In the genomic region with DNA sequence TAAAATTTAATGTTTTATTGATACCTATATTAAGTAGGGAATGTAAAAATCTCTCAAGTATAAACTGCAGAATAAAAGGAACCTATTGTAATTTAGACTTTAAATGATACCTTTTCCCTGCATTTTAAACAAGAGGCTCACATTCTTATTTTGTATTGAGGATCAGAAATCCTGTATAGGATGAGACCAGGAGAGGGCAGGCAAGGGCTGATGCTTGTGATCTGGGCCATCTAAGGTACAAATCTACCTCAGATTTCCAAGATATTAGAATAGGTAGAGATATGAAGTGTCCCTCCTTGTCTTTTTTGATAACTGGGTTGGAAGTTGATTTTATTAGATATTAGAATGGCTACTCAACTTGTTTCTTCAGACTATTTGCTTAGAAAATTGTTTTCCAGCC, we compare ENCODE assay signal across 10 mouse cellular contexts. TPM values are rescaled to one million over a fixed set of nuclear protein-coding genes. Genes with fewer than 3 reads are reported as not detected.
A peak's percentile ranks its signal among the peaks of the same experiment; 100 is the strongest.
DNase-seq lines count a peak whose midpoint lies in the region; ATAC-seq and TF ChIP-seq lines count a peak whose summit lies in the region.
"Not testable (repeated sequence)": the region's sequence is repeated elsewhere in the genome, so short reads cannot be mapped to it uniquely, and the experiment has no call there.
"Had no signal": no experiment of that assay in that cellular context is flagged by ENCODE, and none has a peak within 500 bp of the region (broad histone marks: within the 10 kb centered on the region; RNA-seq: fewer than 3 reads in every experiment).

No protein-coding gene starts in this region.

- H3K36me3 ChIP-seq in lung, embryonic 14.5 days (ENCODE audit: insufficient read depth); neural tube, embryonic 14.5 days (ENCODE audit: control insufficient read depth, insufficient read depth, low read length): not testable (repeated sequence)

- 0 out of 2 replicates have a peak, but pooled peaks have one; percentile 6 for TF ChIP-seq CTCF in lung, embryonic 14.5 days (IDR thresholded peaks at IDR 0.05; ENCODE audit: low read depth)

- H3K4me2 ChIP-seq in lung, embryonic 14.5 days; neural tube, embryonic 14.5 days (ENCODE audit: low read depth, low read length): not testable (repeated sequence)

- H3K27ac ChIP-seq in lung, embryonic 14.5 days (ENCODE audit: low read depth); neural tube, embryonic 14.5 days (ENCODE audit: low read depth, low read length): not testable (repeated sequence)

- H3K9ac ChIP-seq in lung, embryonic 14.5 days; neural tube, embryonic 14.5 days (replicated peaks; ENCODE audit: low read depth, low read length): not testable (repeated sequence)

- H3K4me1 ChIP-seq in lung, embryonic 14.5 days (ENCODE audit: insufficient read depth); neural tube, embryonic 14.5 days (ENCODE audit: control insufficient read depth, insufficient read depth, low read length): not testable (repeated sequence)

- not testable (repeated sequence) for H3K9me3 ChIP-seq in lung, embryonic 14.5 days (ENCODE audit: low read depth, low read length); neural tube, embryonic 14.5 days (ENCODE audit: control insufficient read depth, low read length)

- peak; percentile 42 to 52 for DNase-seq in B cell, adult 2 months
- peak; percentile 51 for DNase-seq in adipocyte (ENCODE audit: low spot score)
- peak; percentile 7 for DNase-seq in embryo, embryonic 11 days
- DNase-seq in heart, adult 8-10 months (ENCODE audit: low spot score): peak; percentile 7
- DNase-seq in layer of hippocampus, adult 9-10 months (ENCODE audit: low spot score): peak; percentile 2
- DNase-seq in lung, embryonic 14.5 days: not testable (repeated sequence)
- peak; percentile 6 for DNase-seq in thymus, postnatal 0 days (ENCODE audit: low spot score)

- not testable (repeated sequence) for H3K27me3 ChIP-seq in lung, embryonic 14.5 days (ENCODE audit: insufficient read depth, low read length); neural tube, embryonic 14.5 days (ENCODE audit: control insufficient read depth, insufficient read depth, low read length)

- not testable (repeated sequence) for H3K4me3 ChIP-seq in lung, embryonic 14.5 days (ENCODE audit: low read depth, low read length); neural tube, embryonic 14.5 days (ENCODE audit: low read depth, low read length)

- ATAC-seq in lung, embryonic 14.5 days (ENCODE audit: insufficient read depth): not testable (repeated sequence)
- peak; percentile 60; the same call in 1 of the 2 replicates for ATAC-seq in neural tube, embryonic 14.5 days (ENCODE audit: low read depth)

RNA-seq across cellular contexts. Expression of gene Ifi211, which starts 59.1 kb away (rescaled TPM):
- 1 to 10 TPM; 1.3 to 2.7 (median 1.5) TPM for total RNA-seq in heart, adult 8-10 months (2022)
- polyA plus RNA-seq in lung, embryonic 14.5 days (2014; fragmentation: Nextera tagmentation; extraction: Ambion mirVana): 0.32 and 0.49 TPM in 2 replicates
- 0.24 TPM in 1 of 2 replicates, not detected in the other for polyA plus RNA-seq in neural tube, embryonic 14.5 days (2014; fragmentation: Nextera tagmentation; extraction: Ambion mirVana)
- 7.8 and 9.3 TPM in 2 replicates for polyA plus RNA-seq in thymus, postnatal 0 days (2015; fragmentation: Nextera tagmentation; extraction: Ambion mirVana)
- total RNA-seq: hematopoietic stem cell, adult 5-6 weeks; layer of hippocampus, postnatal 36 days had no signal
